Comparison of ENCODE assay signal across 8 mouse cellular contexts in the genomic region with DNA sequence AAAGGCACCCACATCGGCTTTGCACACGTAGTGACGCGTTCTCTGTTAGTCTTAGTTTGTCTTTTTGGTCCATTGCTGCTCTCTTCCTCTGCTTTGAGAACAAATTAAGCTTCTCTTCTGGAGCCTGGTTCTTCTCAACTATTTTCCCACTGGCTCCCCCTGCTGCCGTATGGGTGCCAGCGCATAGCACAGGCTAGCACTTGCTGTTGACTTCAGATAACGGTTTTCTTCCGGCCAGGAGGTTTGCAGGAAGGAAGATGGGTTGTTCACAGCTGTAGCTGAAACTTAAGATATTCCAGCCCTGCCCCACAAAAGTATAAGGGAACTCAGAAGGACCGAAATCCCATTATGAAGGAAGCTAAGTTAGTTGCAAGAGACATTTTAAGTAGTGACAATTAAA.
DNase-seq lines count a peak whose midpoint lies in the region; ATAC-seq lines count a peak whose summit lies in the region.

No protein-coding gene starts in this region.

- peak; percentile 76 for ATAC-seq in frontal cortex, adult (ENCODE audit: low TSS enrichment)

- peak; percentile 53 to 59 for DNase-seq in urinary bladder, adult 18-20 months (ENCODE audit: low spot score in 2 of 2)
- DNase-seq in urinary bladder, adult 2 months (ENCODE audit: low spot score): no peak
- DNase-seq in c-Kit-negative CD71-positive TER-119-positive erythroid progenitor cells, embryonic 14.5 days (ENCODE audit: low read depth, low spot score): peak; percentile 21
- DNase-seq in kidney, adult 9 months: peak; percentile 76
- peak; percentile 89 for DNase-seq in liver
- peak; percentile 75 for DNase-seq in retina, postnatal 1 day
- DNase-seq in thymus, postnatal 25 days: peak; percentile 97
